Mouse (Mus musculus) kidney, embryonic 16.5 days (tissue): ENCODE measurements around the gene Rhof. TPM values are rescaled to one million over a fixed set of nuclear protein-coding genes. Genes with fewer than 3 reads are reported as not detected.

Source experiments
- ATAC-seq: fragments of 200-750 bp; cut with Nextera tagmentation; 2 replicates; pipeline ENCODE4 v1.8.0; 2017; ENCODE audit warnings: moderate TSS enrichment; ENCODE audit not compliant: low FRiP score, low TSS enrichment
- H3K27ac ChIP-seq: fragments of 300-500 bp; sonication (generic); 2 replicates; pipeline ENCODE4 v1.5.1; 2014; ENCODE audit warnings: low read length
- H3K27me3 ChIP-seq: fragments of 300-500 bp; sonication (generic); 2 replicates; pipeline ENCODE4 v1.6.1; 2014; ENCODE audit warnings: low read length, control low read depth, mixed read lengths; ENCODE audit not compliant: insufficient read depth
- H3K36me3 ChIP-seq: fragments of 300-500 bp; sonication (generic); 2 replicates; pipeline ENCODE4 v1.6.1; 2014; ENCODE audit warnings: low read length, control low read depth, mixed read lengths; ENCODE audit not compliant: insufficient read depth
- H3K4me1 ChIP-seq: fragments of 300-500 bp; sonication (generic); 2 replicates; pipeline ENCODE4 v1.6.1; 2014; ENCODE audit warnings: low read length, control low read depth, mixed read lengths; ENCODE audit not compliant: insufficient read depth
- H3K4me2 ChIP-seq: fragments of 300-500 bp; sonication (generic); replicated peaks from 2 replicates; pipeline ENCODE4 v1.6.1; 2014; ENCODE audit warnings: low read depth, low read length
- H3K4me3 ChIP-seq: fragments of 300-500 bp; sonication (generic); 2 replicates; pipeline ENCODE4 v1.5.1; 2014; ENCODE audit warnings: mild to moderate bottlenecking, low read length
- H3K9ac ChIP-seq: fragments of 300-500 bp; sonication (generic); replicated peaks from 2 replicates; pipeline ENCODE4 v1.6.1; 2014; ENCODE audit warnings: low read length
- H3K9me3 ChIP-seq: fragments of 300-500 bp; sonication (generic); 2 replicates; pipeline ENCODE4 v1.6.1; 2016; ENCODE audit warnings: low read length, control low read depth
- WGBS: fragments of 180-500 bp; shearing (Covaris S2); extraction: QIAGEN DNeasy Blood & Tissue Kit; methylation state at CpG from one replicate; pipeline ENCODE4 v1.1.7; 2014; 5-methylcytosine and 5-hydroxymethylcytosine counted together
- polyA plus RNA-seq: library from polyadenylated mRNA; unstranded; fragments of >200 nt; fragmentation: Nextera tagmentation; extraction: Ambion mirVana; gene quantifications from 2 replicates; pipeline ENCODE4 v1.2.1, GENCODE M21; 2015

Rhof gene
- polyA plus RNA-seq, 1 experiment from 2014 or later, result 3.2 TPM

DNA sequence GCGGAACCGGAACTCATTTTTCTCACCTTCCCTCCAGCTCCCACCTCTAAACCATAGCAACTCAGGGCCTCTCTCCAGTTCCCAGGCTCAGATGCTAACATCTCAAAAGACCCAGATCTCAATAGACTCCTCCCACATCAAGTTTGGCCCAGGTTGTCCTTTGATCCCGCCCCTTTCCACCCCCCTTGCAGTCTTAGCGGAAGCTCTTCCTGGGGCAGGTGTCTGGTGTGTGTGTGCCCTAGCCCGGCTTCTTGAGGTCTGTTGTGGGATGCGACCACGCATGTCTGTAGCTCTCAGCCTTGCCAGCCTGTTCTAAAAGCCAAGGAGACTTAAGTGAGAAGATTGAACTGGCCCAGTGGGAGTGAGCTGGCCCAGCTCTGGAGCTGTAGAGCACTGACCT, 18.1 kb upstream of the Rhof start:
- peak overlapping the region; percentile 49 for H3K27ac ChIP-seq
- H3K27me3 ChIP-seq, result no peaks in the 10 kb centered on the region
- WGBS, result 20% methylated on average over 7 of the region's 7 CpGs
- H3K4me1 ChIP-seq, result peaks cover 33% of the 10 kb centered on the region
- H3K9me3 ChIP-seq, result no peaks in the 10 kb centered on the region
- peaks cover 55% of the 10 kb centered on the region for H3K36me3 ChIP-seq
- H3K4me3 ChIP-seq, result peak overlapping the region; percentile 41
- H3K4me2 ChIP-seq, result peak overlapping the region; percentile 60
- ATAC-seq, result 0 out of 2 replicates have a peak, but pooled peaks have one; percentile 5
- peak overlapping the region; percentile 40 for H3K9ac ChIP-seq

GRCm38 (mm10) chr5:123149451-123150400, 17.2 kb upstream of the Rhof start:
- peaks cover 59% of the 10 kb centered on the region for H3K36me3 ChIP-seq

GRCm38 (mm10) chr5:123148073-123148722, 15.7 kb upstream of the Rhof start:
- Histone ChIP-seq H3K27me3 (no peaks in the 10 kb centered on the region), H3K4me3 (no peak overlapping the region), H3K4me1 (peaks cover 52% of the 10 kb centered on the region), H3K9me3 (no peaks in the 10 kb centered on the region), H3K4me2 (no peak overlapping the region), H3K27ac (no peak overlapping the region), H3K36me3 (peaks cover 46% of the 10 kb centered on the region), H3K9ac (no peak overlapping the region)
- 83% methylated on average over 24 of the region's 25 CpGs for WGBS
- no peak for ATAC-seq

More at GRCm38 (mm10) chr5:123149451-123150400, 17.2 kb upstream of the Rhof start:
- Histone ChIP-seq H3K9me3 (no peaks in the 10 kb centered on the region), H3K4me3 (peak overlapping the region; percentile 41), H3K27me3 (no peaks in the 10 kb centered on the region), H3K9ac (peak overlapping the region; percentile 40; the same call in 1 of the 2 replicates), H3K4me2 (peak overlapping the region; percentile 60), H3K4me1 (peaks cover 43% of the 10 kb centered on the region), H3K27ac (peak overlapping the region; percentile 27)
- 6% methylated on average over 19 of the region's 19 CpGs for WGBS
- peak; percentile 82 for ATAC-seq

DNA sequence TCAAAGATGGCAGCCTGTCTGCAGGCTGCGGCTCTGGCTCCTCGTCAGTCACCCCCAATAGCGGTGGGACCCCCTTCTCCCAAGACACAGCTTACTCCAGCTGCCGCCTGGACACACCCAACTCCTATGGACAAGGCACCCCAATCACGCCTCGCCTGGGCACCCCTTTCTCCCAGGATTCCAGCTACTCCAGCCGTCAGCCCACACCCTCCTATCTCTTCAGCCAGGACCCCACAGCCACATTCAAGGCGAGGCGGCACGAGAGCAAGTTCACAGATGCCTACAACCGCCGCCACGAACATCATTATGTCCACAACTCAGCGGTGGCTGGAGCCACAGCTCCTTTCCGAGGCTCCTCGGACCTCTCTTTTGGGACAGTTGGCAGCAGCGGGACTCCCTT, 15.1 kb upstream of the Rhof start:
- Histone ChIP-seq H3K9ac (no peak overlapping the region), H3K4me1 (peaks cover 52% of the 10 kb centered on the region), H3K27ac (no peak overlapping the region), H3K27me3 (no peaks in the 10 kb centered on the region), H3K9me3 (no peaks in the 10 kb centered on the region), H3K36me3 (peaks cover 39% of the 10 kb centered on the region), H3K4me2 (no peak overlapping the region), H3K4me3 (no peak overlapping the region)
- no peak for ATAC-seq
- 91% methylated on average over 17 of the region's 17 CpGs for WGBS

DNA sequence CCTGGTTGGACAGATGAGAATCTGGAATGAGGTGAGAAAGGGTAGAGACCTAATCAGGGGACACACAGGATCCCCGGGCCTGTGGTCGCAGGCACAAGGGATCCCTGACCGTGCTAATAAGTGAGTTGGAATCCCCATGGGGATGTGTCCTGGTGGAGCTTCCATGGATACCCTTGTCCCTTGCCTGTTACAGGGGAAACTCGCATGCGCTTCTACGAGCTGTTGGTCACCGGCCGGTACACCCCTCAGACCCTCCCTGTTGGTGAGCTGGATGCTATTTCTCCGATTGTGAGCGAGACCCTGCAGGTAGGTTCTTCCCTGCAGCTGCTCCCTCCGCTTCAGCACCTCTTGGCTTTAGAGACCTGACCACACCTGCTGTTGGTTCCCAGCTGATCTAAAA, 13.9 kb upstream of the Rhof start:
- ATAC-seq, result no peak
- Histone ChIP-seq H3K9me3 (no peaks in the 10 kb centered on the region), H3K4me1 (peaks cover 50% of the 10 kb centered on the region), H3K27me3 (no peaks in the 10 kb centered on the region), H3K36me3 (peaks cover 33% of the 10 kb centered on the region), H3K4me3 (no peak overlapping the region), H3K9ac (no peak overlapping the region), H3K27ac (no peak overlapping the region), H3K4me2 (no peak overlapping the region)
- 89% methylated on average over 11 of the region's 11 CpGs for WGBS

- peak overlapping the region; percentile 99; the same call in 1 of the 2 replicates for H3K9ac ChIP-seq
- peak overlapping the region; percentile 84 for H3K4me3 ChIP-seq
- no peak overlapping the region for H3K27ac ChIP-seq
- H3K27me3 ChIP-seq, result no peaks in the 10 kb centered on the region
- H3K4me1 ChIP-seq, result peaks cover 36% of the 10 kb centered on the region
- peak overlapping the region; percentile 98 for H3K4me2 ChIP-seq
- no peaks in the 10 kb centered on the region for H3K9me3 ChIP-seq
- WGBS, result 30% methylated on average over 20 of the region's 20 CpGs
- ATAC-seq, result no peak
- peaks cover 33% of the 10 kb centered on the region for H3K36me3 ChIP-seq
These were observed 12.5 kb upstream of the Rhof start for GRCm38 (mm10) chr5:123144746-123145590.

- peak overlapping the region; percentile 84 for H3K4me3 ChIP-seq
- no peak for ATAC-seq
- H3K4me1 ChIP-seq, result peaks cover 28% of the 10 kb centered on the region
- H3K9me3 ChIP-seq, result no peaks in the 10 kb centered on the region
- peaks cover 33% of the 10 kb centered on the region for H3K36me3 ChIP-seq
- WGBS, result 4% methylated on average over 17 of the region's 17 CpGs
- H3K4me2 ChIP-seq, result peak overlapping the region; percentile 98
- H3K9ac ChIP-seq, result peak overlapping the region; percentile 99
- H3K27me3 ChIP-seq, result no peaks in the 10 kb centered on the region
- H3K27ac ChIP-seq, result 0 out of 2 replicates have a peak overlapping the region, but pooled peaks have one; percentile 99
These were observed 11.7 kb upstream of the Rhof start for GRCm38 (mm10) chr5:123143971-123144745.

GRCm38 (mm10) chr5:123143251-123143970, 10.9 kb upstream of the Rhof start:
- peaks cover 29% of the 10 kb centered on the region for H3K36me3 ChIP-seq
- peak overlapping the region; percentile 84 for H3K4me3 ChIP-seq
- no peaks in the 10 kb centered on the region for H3K9me3 ChIP-seq
- peak overlapping the region; percentile 98 for H3K4me2 ChIP-seq
- WGBS, result 1% methylated on average over 24 of the region's 24 CpGs
- H3K9ac ChIP-seq, result peak overlapping the region; percentile 99
- no peaks in the 10 kb centered on the region for H3K27me3 ChIP-seq
- peaks cover 23% of the 10 kb centered on the region for H3K4me1 ChIP-seq
- H3K27ac ChIP-seq, result peak overlapping the region; percentile 99
- no peak for ATAC-seq
